Mouse (Mus musculus) Patski (cell line): ENCODE measurements around the gene Kcnh7. TPM values are rescaled to one million over a fixed set of nuclear protein-coding genes. Genes with fewer than 3 reads are reported as not detected.

Experiments
- ATAC-seq: fragments of 100-300 bp; one replicate; pipeline ENCODE4 v1.8.0; 2021
- CTCF ChIA-PET: fragments of 350-600 bp; sonication (Branson Sonifier 250); formaldehyde crosslinking; loops from one replicate; lab custom pipeline; 2022; ENCODE audit warnings: inconsistent platforms; lab: Charles Lee
- POLR2A ChIA-PET: fragments of 350-600 bp; sonication (Branson Sonifier 250); formaldehyde crosslinking; loops from one replicate; lab custom pipeline; 2022; ENCODE audit warnings: antibody characterized with exemption, inconsistent platforms; lab: Charles Lee
- DNase-seq: peaks from one replicate; pipeline ENCODE4 v3.0.0-alpha.2; 2011; ENCODE audit warnings: low read depth, low spot score
- H3K27me3 ChIP-seq: fragments of 371-371 bp; one replicate; pipeline ENCODE4 v1.5.1; 2021
- CTCF ChIP-seq: fragments of 100-300 bp; IDR thresholded peaks from one replicate; pipeline ENCODE4 v1.5.1; 2021
- in situ Hi-C: fragments of 300-500 bp; cut with MboI; formaldehyde crosslinking; loops from 3 replicates; pipeline ENCODE4 v1.11.1; 2018; ENCODE audit warnings: low pct_unique_long_range_greater_than_20kb, mixed read lengths
- polyA plus RNA-seq: library from polyadenylated mRNA; unstranded; gene quantifications from one replicate; pipeline ENCODE4 v1.2.3, GENCODE M21; 2021

The Kcnh7 gene
- polyA plus RNA-seq, 1 experiment from 2014 or later: 0.08 TPM

DNA sequence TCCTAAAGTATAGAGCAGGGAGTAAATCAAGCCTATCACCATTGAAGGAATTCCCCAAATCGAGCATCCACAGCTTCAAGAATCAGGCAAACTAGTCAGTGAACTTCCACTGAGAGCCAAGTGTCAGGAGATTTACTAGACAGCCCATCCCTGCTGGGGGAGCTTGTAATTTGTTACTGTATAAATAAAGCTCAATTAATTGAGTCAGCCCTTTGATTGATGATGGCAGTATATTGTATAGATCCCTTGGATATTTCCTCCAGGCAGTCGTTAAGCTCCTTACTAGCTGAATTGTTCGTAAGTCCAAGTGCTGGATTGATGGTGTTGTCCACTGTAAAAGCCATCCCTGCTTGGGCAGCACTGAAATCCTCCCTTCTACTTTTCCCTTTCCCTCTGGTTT, 514.2 kb downstream of the Kcnh7 start:
- H3K27me3 ChIP-seq: no peaks in the 10 kb centered on the region
- ATAC-seq (no peak), DNase-seq (no peak)
- ChIA-PET CTCF (interaction anchor here (1.2 to 1.5 kb wide), 2 partner anchors 9 to 20 kb away, joined by 4 read pairs; no protein-coding TSS in a partner anchor), POLR2A (interaction anchor here (0.6 kb wide), 1 partner anchor 126 kb away, joined by 3 read pairs; no protein-coding TSS in a partner anchor)
- no peak for TF ChIP-seq CTCF
- in situ Hi-C loops: no loop called here

DNA sequence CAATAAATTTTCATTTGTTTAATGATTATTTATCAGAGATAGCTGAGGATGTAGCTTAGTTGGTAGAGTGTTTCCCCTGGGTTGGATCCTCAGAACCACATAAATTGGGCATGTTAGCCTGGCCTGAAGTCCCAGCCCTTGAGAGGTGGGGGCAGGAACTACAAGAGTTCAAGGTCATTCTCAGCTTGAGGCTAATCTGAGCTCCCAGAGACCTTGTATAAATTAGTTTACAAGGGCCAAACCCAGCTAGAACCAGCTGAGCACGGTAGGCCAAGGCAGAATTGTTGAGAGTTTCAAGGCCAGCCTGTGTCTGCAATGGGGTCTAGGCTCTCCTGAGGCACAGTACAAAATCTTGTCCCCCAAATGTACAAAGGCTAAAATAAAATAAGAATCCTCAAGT, 518.6 kb downstream of the Kcnh7 start:
- no peak for ATAC-seq
- in situ Hi-C loops: no loop called here
- no peaks in the 10 kb centered on the region for H3K27me3 ChIP-seq
- no peak for TF ChIP-seq CTCF
- ChIA-PET CTCF (interaction anchor here (2.1 kb wide), 1 partner anchor 11 kb away, joined by 5 read pairs; no protein-coding TSS in a partner anchor), POLR2A (interaction anchor here (0.6 kb wide), 1 partner anchor 593 kb away, joined by 3 read pairs; no protein-coding TSS in a partner anchor)
- no peak for DNase-seq

DNA sequence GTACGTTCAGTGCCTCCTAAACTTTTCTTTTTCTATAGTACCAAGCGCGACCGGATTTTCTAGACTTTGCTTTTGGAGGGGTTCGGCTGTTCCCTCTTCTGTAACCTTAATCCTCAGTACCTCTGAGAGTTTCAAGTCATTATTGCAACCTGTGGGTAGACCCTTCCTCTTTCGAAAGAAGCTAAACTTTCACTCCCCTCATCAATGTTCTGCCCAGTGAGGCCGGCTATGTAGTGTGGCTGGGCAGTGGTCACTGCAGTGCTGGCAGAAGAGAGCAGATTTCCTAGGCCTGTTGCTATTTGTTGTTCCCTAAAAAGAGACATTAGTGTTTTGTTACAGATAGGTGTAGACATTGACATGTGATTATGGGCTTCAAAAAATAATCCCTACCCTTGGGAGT, 519.2 kb downstream of the Kcnh7 start:
- POLR2A ChIA-PET: no interaction called here
- DNase-seq (no peak), ATAC-seq (no peak)
- TF ChIP-seq CTCF: no peak
- no peaks in the 10 kb centered on the region for H3K27me3 ChIP-seq
- CTCF ChIA-PET: interaction anchor here (2.1 kb wide), 1 partner anchor 10 kb away, joined by 5 read pairs; no protein-coding TSS in a partner anchor
- in situ Hi-C loops: no loop called here

DNA sequence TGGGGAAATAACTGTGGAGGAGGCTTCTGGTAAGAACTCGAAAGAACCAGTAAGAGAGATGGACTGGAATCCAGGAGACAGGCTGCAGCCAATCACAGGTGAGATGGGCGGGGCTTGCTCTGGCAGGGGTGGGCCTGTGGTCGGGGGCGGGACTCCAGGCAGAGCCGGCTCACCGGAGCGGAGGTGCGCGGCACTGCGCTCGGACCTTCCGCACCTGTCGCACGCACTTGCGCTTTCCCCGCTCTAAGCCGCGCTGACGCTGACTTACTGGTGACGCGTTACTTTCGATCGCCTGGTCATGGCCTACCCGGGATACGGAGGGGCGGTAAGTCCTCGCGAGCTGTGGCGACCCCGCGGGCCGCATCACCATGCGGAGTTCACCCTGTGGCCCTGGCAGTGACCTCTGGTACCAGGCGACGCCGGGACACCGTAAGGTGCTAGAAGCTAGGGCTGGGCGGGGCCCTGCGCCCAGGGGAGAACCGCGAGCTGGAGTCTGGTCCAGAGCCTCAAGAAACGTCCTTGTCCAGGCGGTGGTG, 519.9 kb downstream of the Kcnh7 start, which contains the start of gene Gca:
Gca (plus strand) TSS at position 151 of the 536 bp plus-strand sequence.
- TF ChIP-seq CTCF: no peak
- no peaks in the 10 kb centered on the region for H3K27me3 ChIP-seq
- in situ Hi-C loops: no loop called here
- peak; percentile 41 for DNase-seq
- ATAC-seq: peak; percentile 99
- ChIA-PET POLR2A (interaction anchor here (0.6 to 0.7 kb wide), 2 partner anchors 318 to 607 kb away, joined by 3 to 6 read pairs; no protein-coding TSS in a partner anchor), CTCF (interaction anchor here (2.1 kb wide), 1 partner anchor 10 kb away, joined by 5 read pairs; no protein-coding TSS in a partner anchor)

DNA sequence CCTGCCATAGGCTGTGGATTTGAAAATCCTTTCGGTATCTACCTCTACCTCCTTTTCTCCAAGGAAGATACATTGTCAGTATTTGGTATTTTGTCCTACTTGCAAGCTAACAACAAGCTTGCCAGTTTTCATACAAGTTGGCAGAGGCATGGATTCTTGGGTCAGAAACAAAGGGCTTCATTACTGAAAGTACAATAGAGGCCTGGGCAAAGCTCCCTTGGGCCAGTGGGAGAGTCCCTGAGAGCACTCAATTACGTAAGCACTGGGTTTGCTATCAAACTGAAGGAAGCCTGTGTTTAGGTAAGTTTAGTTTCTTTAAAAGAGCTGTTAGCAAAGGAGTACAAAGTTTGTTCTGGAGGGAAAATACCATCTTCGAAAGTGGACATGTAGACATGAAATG, 521.5 kb downstream of the Kcnh7 start:
- CTCF ChIA-PET: interaction anchor here (1.8 kb wide), 1 partner anchor 16 kb away, joined by 7 read pairs; the partner anchor contains the start of gene Ifih1
- no peak for TF ChIP-seq CTCF
- H3K27me3 ChIP-seq: no peaks in the 10 kb centered on the region
- ATAC-seq: no peak
- in situ Hi-C loops: no loop called here
- no peak for DNase-seq
- POLR2A ChIA-PET: no interaction called here

DNA sequence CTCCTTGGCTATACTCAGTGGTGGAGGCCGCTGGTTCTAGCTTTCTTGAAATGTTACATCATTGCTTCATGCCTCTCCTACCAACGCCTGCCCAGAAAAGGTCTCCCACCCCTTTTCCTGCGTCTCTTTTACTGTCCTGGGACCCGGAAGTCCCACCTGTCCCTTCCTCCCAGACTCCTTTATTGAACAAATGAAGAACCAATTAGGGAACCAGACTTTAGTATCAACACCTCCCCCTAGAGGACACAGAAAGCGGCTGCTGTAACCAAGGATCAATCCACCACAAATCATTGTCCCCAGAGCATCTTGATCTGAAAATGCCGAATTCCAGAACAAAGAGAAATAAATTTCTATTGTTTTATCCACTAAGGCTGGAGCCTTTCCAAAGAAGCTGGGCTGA, 523.5 kb downstream of the Kcnh7 start:
- in situ Hi-C loops: no loop called here
- H3K27me3 ChIP-seq: no peaks in the 10 kb centered on the region
- DNase-seq (no peak), ATAC-seq (no peak)
- POLR2A ChIA-PET: no interaction called here
- CTCF ChIA-PET: interaction anchor here (0.9 to 1.5 kb wide), 4 partner anchors 9 to 35 kb away, joined by 3 to 5 read pairs (median 4); no protein-coding TSS in a partner anchor
- peak; percentile 40 for TF ChIP-seq CTCF

DNA sequence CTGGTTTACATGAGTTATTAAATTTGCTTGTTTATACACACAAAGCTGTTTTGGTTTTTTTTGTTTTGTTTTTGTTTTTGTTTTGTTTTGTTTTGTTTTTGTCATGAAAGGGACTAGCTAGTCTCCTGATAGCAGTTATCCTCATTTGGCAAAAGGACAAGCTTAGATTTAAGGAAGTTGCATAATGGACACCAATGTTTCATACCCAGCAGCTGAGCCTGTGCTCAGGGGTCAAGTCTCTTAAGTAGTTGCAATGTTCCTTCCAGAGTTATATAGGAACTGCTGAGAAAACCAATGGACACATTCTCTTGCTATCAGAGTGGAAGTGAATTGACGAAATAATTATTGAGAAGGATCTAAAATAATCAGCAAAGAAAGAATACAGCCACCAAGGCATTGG, 528.0 kb downstream of the Kcnh7 start:
- in situ Hi-C loops: no loop called here

DNA sequence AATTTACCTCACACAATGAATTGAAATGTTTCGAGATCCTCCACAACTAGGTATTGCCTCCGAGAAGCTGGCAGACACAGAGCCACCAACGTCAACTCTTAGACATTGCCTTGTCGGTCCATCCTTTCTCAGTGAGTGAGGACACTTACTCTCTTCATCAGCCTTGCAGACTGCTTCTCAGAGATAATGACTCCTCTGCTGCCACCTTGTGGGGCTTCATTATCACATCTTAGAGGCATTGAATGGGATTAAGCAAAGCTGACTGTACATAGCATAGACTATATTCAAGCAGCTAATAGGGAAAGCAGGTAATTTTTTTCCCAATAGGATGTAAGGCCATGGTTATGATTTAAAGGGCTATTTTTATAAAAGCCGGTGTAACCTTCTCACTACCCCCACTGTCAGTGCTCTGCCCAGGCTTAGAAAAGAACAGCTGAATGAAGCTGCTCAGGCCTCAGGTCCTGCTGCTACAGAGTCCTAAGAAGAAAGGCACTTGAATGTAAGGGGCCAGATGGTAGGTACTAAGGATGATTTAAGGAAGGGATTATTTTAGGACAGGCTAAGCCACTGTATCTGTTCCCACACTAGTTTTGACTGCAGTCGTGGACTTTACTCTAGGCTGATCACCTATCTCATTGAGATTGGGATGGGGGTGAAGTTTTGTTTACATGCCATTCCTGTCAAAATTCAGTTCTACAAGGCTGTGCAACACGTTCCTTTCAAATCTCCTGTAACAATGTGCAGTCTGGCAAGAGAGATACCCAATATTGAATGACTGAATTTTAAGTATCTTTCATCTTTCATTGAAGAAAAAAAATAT, 529.4 kb downstream of the Kcnh7 start:
- in situ Hi-C loops: no loop called here
- no peaks in the 10 kb centered on the region for H3K27me3 ChIP-seq
- CTCF ChIA-PET: interaction anchor here (1.0 to 2.4 kb wide), 3 partner anchors 10 to 57 kb away, joined by 3 to 10 read pairs (median 5); partner anchors contain the start of gene Gca
- ATAC-seq: peak; percentile 95
- peak; percentile 71 for TF ChIP-seq CTCF
- no peak for DNase-seq
- POLR2A ChIA-PET: no interaction called here

More for the DNA sequence above, 528.0 kb downstream of the Kcnh7 start:
- no peak for TF ChIP-seq CTCF
- ChIA-PET POLR2A (no interaction called here), CTCF (no interaction called here)
- ATAC-seq: no peak
- no peak for DNase-seq
- no peaks in the 10 kb centered on the region for H3K27me3 ChIP-seq

DNA sequence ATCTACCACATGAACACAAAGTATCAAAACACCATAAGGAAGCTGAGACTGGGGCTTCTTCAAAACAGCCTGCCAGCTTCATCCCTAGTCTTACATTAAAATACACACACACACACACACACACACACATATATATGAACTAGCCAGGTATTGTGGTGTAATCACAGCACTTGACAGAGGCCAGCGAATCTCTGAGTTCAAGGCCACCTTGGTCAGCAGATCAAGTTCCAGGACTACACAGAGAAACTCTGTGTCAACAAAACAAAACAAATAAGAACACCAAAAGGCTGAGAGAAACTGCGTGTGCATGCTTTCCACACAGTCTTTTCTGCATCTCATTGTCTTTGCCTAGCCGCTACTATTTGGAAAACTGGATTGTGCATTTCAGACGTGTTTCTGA, 531.6 kb downstream of the Kcnh7 start:
- ChIA-PET POLR2A (no interaction called here), CTCF (interaction anchor here (0.7 to 1.7 kb wide), 2 partner anchors 10 to 22 kb away, joined by 3 read pairs; no protein-coding TSS in a partner anchor)
- no peak for ATAC-seq
- no peaks in the 10 kb centered on the region for H3K27me3 ChIP-seq
- in situ Hi-C loops: no loop called here
- TF ChIP-seq CTCF: no peak
- no peak for DNase-seq

DNA sequence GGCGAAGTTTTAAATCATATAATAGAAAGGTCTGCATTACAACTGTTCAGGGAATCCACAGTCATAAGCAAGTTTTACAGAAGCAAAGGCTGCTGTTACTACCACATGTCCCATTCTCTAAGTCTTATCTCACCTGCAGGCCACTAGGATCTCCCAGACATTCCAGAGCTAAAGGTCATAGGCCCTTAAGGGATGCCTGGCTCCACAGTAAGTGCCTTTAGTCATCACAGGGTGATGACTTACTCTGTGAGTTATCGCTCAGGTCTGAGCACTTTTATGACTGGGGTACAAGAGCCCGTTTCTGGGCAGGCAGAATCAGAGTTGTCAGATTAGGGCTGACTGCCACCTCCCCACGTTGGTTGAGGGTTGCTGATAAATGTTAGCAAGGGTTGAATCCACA, 532.2 kb downstream of the Kcnh7 start:
- in situ Hi-C loops: no loop called here
- no peak for ATAC-seq
- POLR2A ChIA-PET: no interaction called here
- no peaks in the 10 kb centered on the region for H3K27me3 ChIP-seq
- no peak for DNase-seq
- no peak for TF ChIP-seq CTCF
- CTCF ChIA-PET: interaction anchor here (0.7 to 1.7 kb wide), 2 partner anchors 9 to 22 kb away, joined by 3 read pairs; no protein-coding TSS in a partner anchor
